Mouse (Mus musculus) kidney, postnatal 25 days (tissue): Measurements from ENCODE around the gene Taar8b.
"Not testable (repeated sequence)": the region's sequence is repeated elsewhere in the genome, so short reads cannot be mapped to it uniquely, and the experiment has no call there.

Source experiments
- DNase-seq, 2 experiments: peaks; one replicate each; pipeline ENCODE4 v3.0.0; 2021; ENCODE audit warnings: mixed read lengths in 2 of 2

The Taar8b gene

DNA sequence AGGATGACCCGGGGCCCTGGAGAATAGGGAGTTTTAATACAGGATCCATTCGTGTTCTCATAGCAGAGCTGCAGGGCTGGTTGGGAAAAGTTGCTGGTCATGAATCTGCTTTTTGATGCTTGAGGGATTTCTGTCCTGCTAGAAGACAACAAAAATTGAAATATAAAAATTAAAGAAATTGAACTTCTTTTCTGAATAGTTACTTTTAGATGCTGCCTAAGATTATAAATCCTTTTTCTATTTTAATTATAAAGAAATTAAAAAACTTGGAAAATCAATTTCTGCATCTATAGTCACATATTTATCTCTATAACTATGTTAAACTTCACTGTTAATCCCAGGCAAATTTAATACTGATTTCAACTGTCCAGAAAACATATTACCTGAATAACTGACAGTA lies at the start of gene Taar8b:
Taar8b (minus strand) TSS at position 101 of the 400 bp plus-strand sequence.
- no peak for DNase-seq

DNA sequence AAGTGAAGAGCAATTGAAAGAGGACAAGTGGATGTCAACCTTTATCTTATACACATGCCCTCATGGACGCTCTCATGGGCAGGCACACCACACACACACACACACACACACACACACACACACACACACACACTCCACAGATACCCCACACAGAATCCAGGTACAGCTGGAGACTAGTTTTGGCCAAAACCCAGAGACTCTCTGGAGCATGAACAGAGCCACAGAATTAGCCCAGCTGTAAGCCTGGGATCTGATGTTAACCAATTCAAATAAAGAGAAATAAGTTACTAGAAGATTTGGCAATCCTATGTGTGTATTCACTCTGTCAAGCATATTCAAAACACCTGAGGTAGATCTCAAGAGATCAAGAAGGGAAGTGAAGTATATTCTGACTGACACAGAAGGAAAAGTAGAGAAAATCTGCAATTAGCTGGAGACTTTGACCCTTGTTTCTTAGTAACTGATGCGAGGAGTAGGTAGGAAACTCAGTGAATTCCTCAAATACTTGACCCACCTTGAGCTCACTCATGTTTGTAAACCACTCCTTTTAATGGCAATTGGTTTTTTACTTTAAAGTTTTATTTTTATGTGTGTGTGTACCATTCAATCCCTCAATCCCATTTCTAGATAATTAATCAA lies 46.6 kb upstream of the Taar8b start:
- DNase-seq: peak; percentile 64 to 71

DNA sequence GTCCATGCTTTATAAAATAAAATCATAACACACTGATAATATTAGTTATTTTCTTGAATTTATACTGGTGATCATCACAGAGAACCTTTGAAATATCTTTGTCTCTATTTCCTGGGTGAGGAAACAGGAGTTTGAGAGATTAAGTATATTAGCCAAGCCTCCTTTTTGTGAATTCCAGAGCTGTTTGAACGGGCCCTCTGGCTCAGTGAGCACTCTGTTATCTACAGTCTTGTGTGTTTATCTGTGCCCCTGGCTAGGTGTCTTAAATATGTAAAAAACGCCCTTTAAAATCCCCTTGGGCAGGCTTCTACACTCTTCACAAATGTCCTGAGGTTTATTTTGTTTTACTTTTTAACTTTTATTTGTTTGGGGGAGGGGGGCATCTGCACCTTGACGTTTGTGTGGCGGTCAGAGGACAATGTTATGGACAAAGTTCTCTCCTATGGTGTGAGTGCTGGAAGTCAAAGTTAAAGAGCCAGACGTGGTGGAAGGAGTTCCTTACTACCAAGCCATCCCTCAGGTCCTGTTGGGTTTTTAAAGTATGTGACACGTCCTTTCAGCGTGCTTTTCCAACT lies 42.1 kb upstream of the Taar8b start:
- no peak for DNase-seq

DNA sequence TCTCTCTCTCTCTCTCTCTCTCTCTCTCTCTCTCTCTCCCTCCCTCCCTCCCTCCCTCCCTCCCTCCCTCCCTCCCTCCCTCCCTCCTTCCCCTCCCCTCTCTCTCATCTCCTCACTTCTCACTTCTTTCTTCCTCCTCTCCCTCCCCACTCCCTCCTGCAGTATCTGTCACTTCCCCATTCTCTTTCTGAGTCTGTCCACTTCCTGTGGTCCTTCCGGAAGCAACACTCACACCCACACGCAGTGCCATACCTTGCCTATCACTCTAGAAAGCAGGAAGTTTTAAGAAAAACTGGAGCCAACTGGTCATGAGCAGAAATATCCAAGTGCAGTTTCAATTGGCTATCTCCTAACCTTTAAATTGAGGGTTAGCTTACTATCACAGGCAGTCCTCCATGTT lies 41.0 kb upstream of the Taar8b start:
- no peak for DNase-seq

DNA sequence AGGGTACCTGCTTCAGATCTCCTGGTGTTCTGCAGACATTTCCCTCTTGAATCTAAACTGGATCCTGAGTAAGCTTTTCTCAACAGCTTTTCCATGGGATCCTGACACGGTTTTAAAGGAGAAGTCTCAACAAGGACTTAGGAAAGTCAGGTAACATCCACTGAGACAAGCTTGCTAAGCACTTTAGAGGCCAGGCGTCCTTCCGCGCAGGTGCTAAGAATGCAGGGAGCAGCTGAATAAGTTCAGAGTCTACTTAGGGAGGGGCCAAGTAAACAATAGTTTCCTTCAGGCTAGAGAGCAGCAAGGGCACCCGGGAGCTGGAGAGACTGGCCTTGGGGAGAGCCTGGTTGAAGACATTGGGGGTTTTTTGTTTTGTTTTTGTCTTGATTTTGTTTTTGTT lies 40.2 kb upstream of the Taar8b start:
- DNase-seq: peak; percentile 71 to 87

DNA sequence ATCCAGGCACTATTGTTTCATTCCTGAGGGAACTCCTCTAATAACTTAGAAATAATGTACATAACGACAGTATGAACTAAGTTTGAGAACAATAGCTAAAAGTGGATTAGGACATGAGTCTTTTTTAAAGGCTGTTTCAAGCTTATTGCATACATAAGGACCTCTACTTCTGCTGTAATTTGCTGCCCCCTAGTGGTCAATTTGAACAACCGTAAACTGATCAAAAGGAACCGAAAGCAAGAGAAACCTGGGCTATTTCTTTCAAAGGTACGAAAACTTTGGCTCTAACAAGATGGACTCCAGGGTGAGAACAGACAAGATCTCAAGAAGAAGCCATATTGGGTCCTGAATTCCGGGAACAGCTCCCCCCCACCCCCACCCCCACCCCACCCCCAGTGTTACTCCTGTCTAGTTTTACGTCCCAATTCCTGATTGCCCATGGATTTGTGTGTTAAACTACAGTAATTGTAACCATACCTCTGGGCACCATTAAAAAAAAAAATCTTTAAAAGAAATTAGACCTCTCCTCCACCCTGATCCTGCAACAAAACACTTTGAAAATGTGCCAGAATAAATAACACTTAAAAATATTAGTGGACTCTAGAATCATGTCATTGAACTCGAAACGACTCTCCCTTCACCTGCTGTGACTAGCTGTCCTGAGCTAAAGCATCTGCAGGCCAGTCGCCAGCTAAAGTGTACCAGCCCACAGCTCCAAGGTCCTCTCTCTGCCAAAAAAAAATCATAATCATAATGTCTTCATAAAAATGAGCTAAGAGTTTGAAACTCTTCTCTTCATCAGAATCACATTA lies 39.6 kb upstream of the Taar8b start:
- peak; percentile 73 to 77 for DNase-seq

DNA sequence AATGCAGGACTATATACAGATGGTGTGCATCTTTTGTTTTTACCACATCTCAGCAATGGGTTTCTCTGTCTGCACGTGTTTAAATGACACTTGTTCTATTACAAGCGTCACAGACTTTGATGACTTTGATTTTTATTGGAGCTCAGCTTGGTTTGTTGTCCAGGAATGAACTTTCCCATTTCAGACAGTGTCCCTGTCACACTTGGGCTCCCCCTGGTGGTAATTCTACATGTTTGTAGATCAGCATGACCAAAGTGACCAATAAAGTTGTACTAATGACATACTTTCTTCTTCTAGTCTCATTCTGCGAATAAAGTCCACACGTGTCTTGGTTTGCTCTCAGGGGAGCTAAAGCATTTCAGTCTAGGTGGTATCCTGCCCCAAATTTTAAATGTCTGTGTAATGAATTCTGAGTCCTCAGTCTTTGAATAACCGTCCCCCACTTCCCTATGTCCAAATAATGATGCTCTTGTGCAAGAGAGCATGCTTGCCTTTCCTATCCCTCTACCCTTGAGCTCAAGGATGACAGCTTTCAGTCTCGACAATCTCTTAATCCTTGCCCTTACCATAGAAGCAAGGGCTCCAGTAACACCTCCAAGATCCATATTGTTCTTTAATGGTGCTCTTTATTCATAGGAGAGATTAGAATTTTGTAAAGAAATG lies 19.2 kb upstream of the Taar8b start:
- DNase-seq: peak; percentile 47 to 74

DNA sequence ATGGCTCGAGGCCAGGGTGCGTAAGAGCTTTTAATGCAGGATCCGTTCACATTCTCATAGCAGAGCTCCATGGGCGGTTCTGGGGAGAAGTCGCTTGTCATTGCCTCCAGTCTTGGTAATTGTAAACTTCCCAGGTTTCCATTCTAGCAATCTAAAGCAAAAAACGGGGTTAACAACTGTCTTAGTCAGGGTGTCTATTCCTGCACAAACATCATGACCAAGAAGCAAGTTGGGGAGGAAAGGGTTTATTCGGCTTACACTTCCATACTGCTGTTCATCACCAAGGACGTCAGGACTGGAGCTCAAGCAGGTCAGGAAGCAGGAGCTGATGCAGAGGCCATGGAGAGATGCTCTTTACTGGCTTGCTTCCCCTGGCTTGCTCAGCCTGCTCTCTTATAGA lies 17.3 kb upstream of the Taar8b start, which contains the start of gene Taar9:
Taar9 (minus strand) TSS at position 101 of the 400 bp plus-strand sequence.
- DNase-seq: peak in 1 of 2 experiments; percentile 33

DNA sequence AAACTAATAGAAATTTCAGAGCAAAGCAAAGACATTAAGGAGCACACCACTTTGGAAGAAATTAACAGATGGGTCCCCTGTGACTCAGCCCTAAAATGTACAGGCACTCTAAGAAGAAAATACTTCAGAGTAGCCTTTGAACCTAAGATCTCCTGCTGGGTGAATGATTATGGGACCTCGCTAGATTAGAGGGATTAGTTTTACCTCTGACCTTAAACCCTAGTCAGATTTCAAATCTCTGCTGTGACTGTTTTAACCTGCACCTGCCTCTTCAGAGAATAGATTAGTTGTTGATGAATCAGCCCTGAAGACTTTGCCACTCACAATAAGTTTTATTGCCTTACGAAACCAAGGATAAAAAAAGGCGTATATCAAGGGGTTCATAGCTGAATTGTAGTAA lies 16.1 kb upstream of the Taar8b start:
- DNase-seq: no peak

DNA sequence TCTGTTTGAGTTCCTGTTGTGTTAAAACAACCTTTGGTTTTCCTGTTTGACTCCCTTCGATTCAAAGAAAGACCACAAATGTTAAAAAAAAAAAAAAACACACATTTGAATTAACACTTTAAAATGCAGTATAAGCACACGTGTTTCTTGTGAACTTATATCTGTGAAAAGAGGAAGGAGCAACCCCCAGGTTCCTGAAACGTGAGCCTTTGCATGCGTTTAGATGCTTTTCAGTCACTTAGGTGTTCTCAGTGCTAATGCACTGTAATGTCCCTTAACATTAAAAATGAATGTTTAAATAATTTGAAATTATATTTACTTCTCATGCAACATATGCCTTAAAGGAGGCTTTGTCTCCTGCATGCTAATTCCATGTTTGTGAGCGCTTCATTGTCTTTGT lies 15.7 kb upstream of the Taar8b start:
- DNase-seq: no peak

DNA sequence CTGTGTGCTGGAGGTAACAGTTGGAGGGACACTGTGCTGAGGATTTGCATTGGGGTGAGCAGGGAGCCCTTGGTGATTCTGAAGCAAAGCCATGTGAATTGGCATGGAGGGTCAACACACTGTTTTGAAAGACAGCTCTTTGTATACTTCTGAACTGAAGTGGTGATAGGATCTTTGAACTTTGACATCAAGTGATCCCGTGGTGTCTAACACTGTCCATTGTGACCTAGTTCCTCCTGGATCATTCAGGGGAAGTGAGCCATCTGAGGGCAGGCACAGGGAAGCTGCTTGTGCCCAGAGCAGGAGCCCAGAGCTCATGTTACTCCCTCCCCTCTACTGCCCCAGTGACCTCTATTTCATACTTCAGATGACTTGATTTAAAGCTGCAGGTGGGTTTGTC lies 11.2 kb upstream of the Taar8b start:
- not testable (repeated sequence) for DNase-seq

DNA sequence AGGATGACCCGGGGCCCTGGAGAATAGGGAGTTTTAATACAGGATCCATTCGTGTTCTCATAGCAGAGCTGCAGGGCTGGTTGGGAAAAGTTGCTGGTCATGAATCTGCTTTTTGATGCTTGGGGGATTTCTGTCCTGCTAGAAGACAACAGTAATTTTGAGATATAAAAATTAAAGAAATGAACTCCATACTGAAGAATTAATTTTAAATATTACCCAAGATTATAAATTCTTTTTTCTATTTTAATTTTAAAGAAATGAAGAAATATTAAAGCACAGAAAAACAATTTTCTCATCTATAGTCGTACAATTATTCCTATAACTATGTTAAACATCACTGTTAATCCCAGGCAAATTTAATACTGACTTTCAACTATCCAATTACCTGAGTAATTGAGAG lies 9.7 kb upstream of the Taar8b start, which contains the start of gene Taar8c:
Taar8c (minus strand) TSS at position 101 of the 400 bp plus-strand sequence.
- not testable (repeated sequence) for DNase-seq

DNA sequence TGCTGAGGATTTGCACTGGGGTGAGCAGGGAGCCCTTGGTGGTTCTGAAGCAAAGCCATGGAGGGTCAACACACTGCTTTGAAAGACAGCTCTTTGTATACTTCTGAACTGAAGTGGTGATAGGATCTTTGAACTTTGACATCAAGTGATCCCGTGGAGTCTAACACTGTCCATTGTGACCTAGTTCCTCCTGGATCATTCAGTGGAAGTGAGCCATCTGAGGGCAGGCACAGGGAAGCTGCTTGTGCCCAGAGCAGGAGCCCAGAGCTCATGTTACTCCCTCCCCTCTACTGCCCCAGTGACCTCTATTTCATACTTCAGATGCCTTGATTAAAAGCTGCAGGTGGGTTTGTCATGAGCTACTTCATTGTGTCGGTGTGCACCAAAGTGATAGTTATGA lies 4.9 kb upstream of the Taar8b start:
- DNase-seq: not testable (repeated sequence)

DNA sequence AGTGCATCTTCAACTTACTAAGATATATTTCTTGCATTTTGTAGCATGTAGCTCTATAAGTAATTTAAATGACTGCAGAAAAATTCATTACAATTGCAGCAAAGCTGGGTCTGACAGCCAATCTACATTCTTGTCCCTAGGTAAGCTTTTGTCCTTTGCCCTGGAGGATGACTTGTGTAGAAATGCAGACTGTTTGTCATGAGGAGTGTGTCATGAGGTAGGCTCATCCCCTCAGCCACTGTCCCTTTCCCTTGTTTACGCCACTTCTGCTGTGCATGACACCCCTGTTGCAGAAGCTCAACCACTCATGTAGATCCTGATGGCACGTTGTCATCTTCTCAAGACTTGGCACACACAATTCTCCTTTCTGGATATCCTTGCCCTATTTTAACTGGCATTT lies 4.9 kb downstream of the Taar8b start:
- no peak for DNase-seq

DNA sequence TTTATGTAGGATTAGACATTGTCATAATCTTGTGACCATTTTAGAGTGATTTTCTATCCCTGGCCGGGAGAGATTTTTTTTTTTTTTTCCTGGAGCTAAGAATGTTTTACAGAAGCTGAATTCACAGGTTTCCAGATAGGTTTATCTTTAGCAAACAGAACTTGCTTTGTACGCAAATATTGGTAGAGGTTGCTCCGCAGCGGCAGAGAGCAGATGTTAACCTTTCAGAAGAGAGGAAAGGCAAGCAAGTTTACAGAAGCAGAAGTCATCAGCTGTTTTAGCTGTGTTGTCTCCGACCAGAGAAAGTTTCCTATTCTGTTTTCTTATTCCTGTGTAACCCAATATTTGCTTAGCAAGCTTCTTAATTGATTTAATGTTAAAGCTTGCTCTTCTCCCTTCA lies 5.5 kb downstream of the Taar8b start:
- no peak for DNase-seq

DNA sequence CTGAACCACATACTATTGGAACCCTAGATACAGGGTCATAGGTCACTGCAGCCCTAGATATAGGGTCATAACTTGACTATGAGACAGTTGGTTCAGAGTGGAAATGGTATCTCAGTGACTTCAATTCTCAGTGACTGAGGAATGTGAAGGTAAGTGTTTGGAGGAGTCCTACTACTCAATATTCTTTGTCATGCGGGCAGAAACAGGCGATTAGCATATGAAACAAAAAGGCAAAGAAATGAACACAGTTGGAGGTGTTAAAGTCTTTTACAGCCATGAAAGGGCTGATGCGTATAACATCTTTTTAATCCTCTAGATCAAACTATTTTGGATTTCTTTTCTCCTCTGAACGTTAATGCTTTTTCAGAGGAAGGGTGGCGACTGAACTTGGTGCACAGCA lies 6.2 kb downstream of the Taar8b start:
- no peak for DNase-seq

DNA sequence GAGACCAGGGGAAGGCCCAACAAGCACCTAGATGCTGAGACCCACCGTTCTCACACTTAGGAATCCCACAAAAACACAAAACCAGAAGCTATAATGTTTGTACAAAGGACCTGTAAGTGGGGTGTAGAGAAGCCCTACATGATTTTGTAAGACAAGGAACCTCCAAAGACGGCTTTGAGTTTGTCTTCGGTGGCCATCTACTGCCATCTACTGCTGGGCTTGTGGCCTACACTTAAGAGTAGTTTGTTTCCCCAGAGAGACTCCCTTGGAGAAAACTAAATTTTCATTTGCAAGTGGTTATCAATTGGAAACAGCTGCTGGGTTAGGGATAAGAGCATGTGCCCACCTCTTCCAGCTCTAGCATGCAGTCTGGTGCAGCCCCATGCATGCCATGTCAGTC lies 11.9 kb downstream of the Taar8b start:
- peak; percentile 35 to 55 for DNase-seq

DNA sequence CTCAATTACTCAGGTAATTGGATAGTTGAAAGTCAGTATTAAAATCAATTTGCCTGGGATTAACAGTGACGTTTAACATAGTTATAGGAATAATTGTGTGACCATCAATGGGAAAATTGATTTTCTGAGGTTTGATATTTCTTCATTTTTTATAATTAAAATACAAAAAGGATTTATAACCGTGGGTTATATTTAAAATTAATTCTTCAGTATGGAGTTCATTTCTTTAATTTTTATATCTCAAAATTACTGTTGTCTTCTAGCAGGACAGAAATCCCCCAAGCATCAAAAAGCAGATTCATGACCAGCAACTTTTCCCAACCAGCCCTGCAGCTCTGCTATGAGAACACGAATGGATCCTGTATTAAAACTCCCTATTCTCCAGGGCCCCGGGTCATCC lies 15.9 kb downstream of the Taar8b start, which contains the start of gene Taar8a:
Taar8a (plus strand) TSS at position 301 of the 400 bp plus-strand sequence.
- not testable (repeated sequence) for DNase-seq

DNA sequence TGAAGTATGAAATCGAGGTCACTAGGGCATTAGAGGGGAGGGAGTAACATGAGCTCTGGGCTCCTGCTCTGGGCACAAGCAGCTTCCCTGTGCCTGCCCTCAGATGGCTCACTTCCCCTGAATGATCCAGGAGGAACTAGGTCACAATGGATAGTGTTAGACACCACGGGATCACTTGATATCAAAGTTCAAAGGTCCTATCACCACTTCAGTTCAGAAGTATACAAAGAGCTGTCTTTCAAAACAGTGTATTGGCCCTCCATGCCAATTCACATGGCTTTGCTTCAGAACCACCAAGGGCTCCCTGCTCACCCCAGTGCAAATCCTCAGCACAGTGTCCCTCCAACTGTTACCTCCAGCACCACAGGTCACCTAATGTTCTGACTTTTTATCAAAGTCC lies 17.3 kb downstream of the Taar8b start:
- not testable (repeated sequence) for DNase-seq

DNA sequence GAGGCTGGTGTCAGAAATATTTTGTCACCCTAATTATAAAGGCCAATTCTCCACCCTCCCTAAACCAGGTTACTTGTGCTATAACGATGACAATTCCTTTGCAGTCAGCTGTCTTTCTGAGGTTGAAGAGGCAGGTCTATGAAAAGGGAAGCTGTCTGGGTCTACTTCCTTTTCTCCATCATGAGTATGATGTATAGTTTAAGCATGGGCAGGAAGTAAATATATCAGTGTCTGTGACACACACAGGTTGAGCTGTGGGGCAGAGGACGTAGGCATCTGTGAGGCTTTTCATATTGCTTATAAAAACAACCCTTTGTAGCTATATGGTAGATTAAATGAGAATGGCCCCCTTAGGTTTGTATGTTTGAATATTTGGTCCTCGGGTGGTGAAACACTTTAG lies 33.1 kb downstream of the Taar8b start:
- DNase-seq: no peak

DNA sequence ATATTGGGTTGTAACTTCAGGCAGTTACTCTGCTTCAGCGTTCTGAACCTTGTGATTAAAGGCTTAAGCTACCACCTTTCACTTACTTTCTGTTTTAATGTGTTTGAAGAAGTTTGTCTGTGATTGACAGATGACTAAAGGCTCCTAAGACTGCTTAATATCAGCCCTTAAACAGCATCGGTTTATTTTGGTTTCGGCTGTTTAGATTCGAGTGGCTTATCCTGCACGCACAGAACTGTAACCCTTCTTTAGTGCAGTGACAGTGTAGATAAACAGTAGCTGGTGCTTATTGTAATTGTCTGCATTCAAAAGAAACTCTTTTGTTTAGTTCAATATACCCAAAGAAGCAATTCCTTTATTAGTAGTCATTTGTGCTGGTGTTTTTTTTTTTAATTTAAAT lies 40.1 kb downstream of the Taar8b start:
- no peak for DNase-seq

DNA sequence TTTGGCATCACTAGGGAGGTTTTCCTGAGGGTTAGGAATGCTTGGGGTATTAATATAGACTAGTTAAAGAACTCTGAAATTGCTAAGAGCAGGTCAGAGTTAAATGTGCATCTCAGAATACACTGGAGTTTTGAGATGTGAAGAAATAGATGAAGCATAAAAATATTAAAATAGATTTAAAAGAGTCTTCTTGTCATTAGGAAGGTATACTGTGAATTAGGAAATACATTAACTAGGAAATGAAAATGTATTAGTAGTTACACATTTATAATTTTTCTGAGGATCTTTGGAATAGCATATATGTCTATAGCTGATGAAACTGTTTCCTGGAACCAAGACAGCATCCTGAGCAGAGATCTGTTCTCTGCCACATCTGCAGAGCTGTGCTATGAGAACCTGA lies 42.9 kb downstream of the Taar8b start, which contains the start of gene Taar7f:
Taar7f (plus strand) TSS at position 301 of the 400 bp plus-strand sequence.
- no peak for DNase-seq
